ENCODE assay signal across 9 mouse cellular contexts in the genomic region with DNA sequence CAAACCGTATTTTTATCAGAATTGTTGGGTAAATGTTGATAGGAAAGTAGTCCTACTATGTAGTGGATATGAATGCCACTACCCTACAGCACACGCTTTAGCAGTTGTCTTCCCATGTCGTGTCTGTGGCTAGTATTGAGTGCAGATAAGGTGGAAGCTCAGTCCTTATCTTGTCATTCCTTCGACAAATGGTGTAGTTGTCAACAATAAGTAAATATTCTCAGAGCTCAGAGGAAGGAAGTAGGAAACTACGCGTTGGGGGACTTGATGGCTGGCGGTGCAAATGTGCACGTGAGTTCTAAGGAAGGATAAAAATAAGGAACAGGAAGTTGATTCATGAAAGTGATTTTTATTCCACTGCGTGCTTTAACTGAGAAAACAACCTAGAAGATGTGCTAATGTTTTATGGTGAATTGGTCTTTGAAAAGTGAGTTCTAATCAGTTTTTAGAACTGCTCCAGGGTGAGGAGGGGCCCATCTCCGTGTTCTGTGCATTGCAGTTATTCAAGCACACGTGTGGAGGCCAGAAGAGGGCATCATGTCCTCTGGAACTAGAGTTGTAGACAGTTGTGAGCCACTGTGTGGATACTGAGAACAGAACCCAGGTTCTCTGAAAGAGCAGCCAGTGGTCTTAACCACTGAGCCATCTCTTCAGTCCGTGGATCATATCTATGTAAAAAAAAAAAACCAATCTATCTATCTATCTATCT. TPM values are rescaled to one million over a fixed set of nuclear protein-coding genes. Genes with fewer than 3 reads are reported as not detected.
DNase-seq lines count a peak whose midpoint lies in the region; ATAC-seq and TF ChIP-seq lines count a peak whose summit lies in the region.
"Had no signal": no experiment of that assay in that cellular context is flagged by ENCODE, and none has a peak within 500 bp of the region (broad histone marks: within the 10 kb centered on the region; RNA-seq: fewer than 3 reads in every experiment).

No protein-coding gene starts in this region.

- H3K36me3 ChIP-seq in kidney, postnatal 0 days (ENCODE audit: insufficient read depth, low read length) = 0 out of 2 replicates have a peak, but pooled peaks cover 3% of the 10 kb centered on the region
- peaks cover 60% of the 10 kb centered on the region for H3K36me3 ChIP-seq in G1E (replicated peaks)
- H3K36me3 ChIP-seq in megakaryocyte, embryonic 14.5 days (replicated peaks; ENCODE audit: low read length) = peaks cover 32% of the 10 kb centered on the region

- H3K9me3 ChIP-seq in kidney, postnatal 0 days (replicated peaks; ENCODE audit: low read length) = no peaks in the 10 kb centered on the region
- H3K9me3 ChIP-seq in G1E (replicated peaks) = no peaks in the 10 kb centered on the region
- no peaks in the 10 kb centered on the region for H3K9me3 ChIP-seq in megakaryocyte, embryonic 14.5 days

- no peak overlapping the region for H3K4me3 ChIP-seq in kidney, postnatal 0 days (replicated peaks; ENCODE audit: low read depth, low read length)
- peak overlapping the region; percentile 10; the same call in 1 of the 2 replicates for H3K4me3 ChIP-seq in G1E (ENCODE audit: low read depth, low read length)
- peak overlapping the region; percentile 85 for H3K4me3 ChIP-seq in megakaryocyte, embryonic 14.5 days (replicated peaks)

- no peak overlapping the region for H3K4me2 ChIP-seq in kidney, postnatal 0 days (ENCODE audit: low read length)

- H3K9ac ChIP-seq in kidney, postnatal 0 days (ENCODE audit: low read depth, low read length) = no peak overlapping the region

- TF ChIP-seq CTCF in kidney, postnatal 0 days (IDR thresholded peaks at IDR 0.05; ENCODE audit: low read depth) = peak; percentile 17; the same call in 1 of the 2 replicates
- TF ChIP-seq CTCF in G1E (IDR thresholded peaks at IDR 0.05; ENCODE audit: low read depth, low read length) = no peak

- no peak overlapping the region for H3K27ac ChIP-seq in kidney, postnatal 0 days

- H3K27me3 ChIP-seq in kidney, postnatal 0 days (ENCODE audit: insufficient read depth, low read length) = no peaks in the 10 kb centered on the region
- no peaks in the 10 kb centered on the region for H3K27me3 ChIP-seq in G1E (ENCODE audit: insufficient read depth, low read length)
- H3K27me3 ChIP-seq in megakaryocyte, embryonic 14.5 days (replicated peaks) = peaks cover 2% of the 10 kb centered on the region

- ATAC-seq in kidney, postnatal 0 days (replicated peaks; ENCODE audit: low FRiP score, low read depth) = no peak
- peak; percentile 89 for ATAC-seq in G1E (ENCODE audit: extremely low read depth, insufficient number of reproducible peaks, low FRiP score, poor library complexity, severe bottlenecking)
- peak; percentile 84 for ATAC-seq in erythroid progenitor cell, adult 5-6 weeks (replicated peaks; ENCODE audit: low FRiP score, poor library complexity, severe bottlenecking)

- DNase-seq in kidney, postnatal 0 days (ENCODE audit: low spot score) = no peak
- no peak for DNase-seq in kidney, adult 18-20 months
- DNase-seq in G1E (ENCODE audit: low spot score) = peak; percentile 73
- no peak for DNase-seq in adrenal gland, postnatal 14 days
- no peak for DNase-seq in right cerebral cortex, postnatal 4 days
- DNase-seq in neural tube, embryonic 10.5 days (ENCODE audit: extremely low spot score, low spot score) = no peak
- DNase-seq: cerebellum, postnatal 10 days had no signal

- whole genome bisulfite sequencing in kidney, postnatal 0 days = 87% methylated on average over 12 of the region's 12 CpGs

- peaks cover 6% of the 10 kb centered on the region; the same call in 1 of the 2 replicates for H3K4me1 ChIP-seq in kidney, postnatal 0 days (replicated peaks; ENCODE audit: insufficient read depth, low read length)
- H3K4me1 ChIP-seq in G1E (ENCODE audit: insufficient read depth, low read depth, low read length) = peaks cover 47% of the 10 kb centered on the region
- H3K4me1 ChIP-seq in megakaryocyte, embryonic 14.5 days = peaks cover 64% of the 10 kb centered on the region

RNA-seq across cellular contexts. Expression of a gene that starts 13.8 kb away (rescaled TPM):
- polyA plus RNA-seq in kidney, postnatal 0 days (2015; fragmentation: Nextera tagmentation; extraction: Ambion mirVana) = 0.08 and 0.11 TPM in 2 replicates
- total RNA-seq in G1E (2014; fragmentation: Nextera tagmentation) = not detected in 2 replicates
- total RNA-seq in G1E (2017) = 0.12 and 0.27 TPM in 2 replicates
- polyA plus RNA-seq in G1E (2012) = not detected in 2 replicates
- 4.0 TPM in 1 of 2 replicates, not detected in the other for total RNA-seq in erythroid progenitor cell, adult 5-6 weeks (2015; ENCODE audit: low replicate concordance)
- total RNA-seq in erythroid progenitor cell, adult 5-6 weeks (2017; ENCODE audit: low replicate concordance) = 0.64 and 2.9 TPM in 2 replicates
- 0.06 TPM in 1 of 2 replicates, not detected in the other for polyA plus RNA-seq in megakaryocyte, embryonic 14.5 days (2012; ENCODE audit: insufficient read depth, low replicate concordance)
- total RNA-seq in adrenal gland, postnatal 14 days (2021) = 0.67 and 5.2 TPM in 2 replicates

RNA-seq across cellular contexts. Expression of a gene that starts 35.6 kb away (rescaled TPM):
- polyA plus RNA-seq in kidney, postnatal 0 days (2015; fragmentation: Nextera tagmentation; extraction: Ambion mirVana) = 1.5 and 1.9 TPM in 2 replicates
- 0.24 TPM in 1 of 2 replicates, not detected in the other for total RNA-seq in G1E (2014; fragmentation: Nextera tagmentation)
- 6.9 and 7.1 TPM in 2 replicates for total RNA-seq in G1E (2017)
- polyA plus RNA-seq in G1E (2012) = 0.07 and 0.08 TPM in 2 replicates
- 2.5 and 4.3 TPM in 2 replicates for total RNA-seq in erythroid progenitor cell, adult 5-6 weeks (2015; ENCODE audit: low replicate concordance)
- total RNA-seq in erythroid progenitor cell, adult 5-6 weeks (2017; ENCODE audit: low replicate concordance) = 1.2 and 1.5 TPM in 2 replicates
- 0.89 TPM in 1 of 2 replicates, not detected in the other for polyA plus RNA-seq in megakaryocyte, embryonic 14.5 days (2012; ENCODE audit: insufficient read depth, low replicate concordance)
- 0.48 and 2.3 TPM in 2 replicates for total RNA-seq in adrenal gland, postnatal 14 days (2021)

RNA-seq across cellular contexts. Expression of a gene that starts 51.0 kb away (rescaled TPM):
- 70.2 and 78.9 TPM in 2 replicates for polyA plus RNA-seq in kidney, postnatal 0 days (2015; fragmentation: Nextera tagmentation; extraction: Ambion mirVana)
- total RNA-seq in G1E (2014; fragmentation: Nextera tagmentation) = 37.2 and 57.4 TPM in 2 replicates
- 25.0 and 27.4 TPM in 2 replicates for total RNA-seq in G1E (2017)
- 50.8 and 55.3 TPM in 2 replicates for polyA plus RNA-seq in G1E (2012)
- 8.4 and 23.4 TPM in 2 replicates for total RNA-seq in erythroid progenitor cell, adult 5-6 weeks (2015; ENCODE audit: low replicate concordance)
- total RNA-seq in erythroid progenitor cell, adult 5-6 weeks (2017; ENCODE audit: low replicate concordance) = 6.2 and 6.4 TPM in 2 replicates
- polyA plus RNA-seq in megakaryocyte, embryonic 14.5 days (2012; ENCODE audit: insufficient read depth, low replicate concordance) = 55.9 and 94.6 TPM in 2 replicates
- total RNA-seq in adrenal gland, postnatal 14 days (2021) = 30.3 and 34.4 TPM in 2 replicates
